Mouse (Mus musculus) lung, embryonic 16.5 days (tissue): ENCODE results near the gene Gm10160. TPM values are rescaled to one million over a fixed set of nuclear protein-coding genes. Genes with fewer than 3 reads are reported as not detected.

ENCODE experiments used
- ATAC-seq: fragments of 200-750 bp; cut with Nextera tagmentation; 2 replicates; pipeline ENCODE4 v1.8.0; 2017; ENCODE audit warnings: low read depth, mild to moderate bottlenecking, moderate library complexity
- H3K27ac ChIP-seq: fragments of 300-500 bp; sonication (generic); 2 replicates; pipeline ENCODE4 v1.5.1; 2014; ENCODE audit warnings: mild to moderate bottlenecking, control low read depth, low read length
- H3K27me3 ChIP-seq: fragments of 300-500 bp; sonication (generic); 2 replicates; pipeline ENCODE4 v1.6.1; 2014; ENCODE audit warnings: low read depth, low read length, mixed read lengths; ENCODE audit not compliant: control insufficient read depth, insufficient read depth
- H3K36me3 ChIP-seq: fragments of 300-500 bp; sonication (generic); 2 replicates; pipeline ENCODE4 v1.6.1; 2014; ENCODE audit warnings: low read length; ENCODE audit not compliant: control insufficient read depth, insufficient read depth
- H3K4me1 ChIP-seq: fragments of 300-500 bp; sonication (generic); replicated peaks from 2 replicates; pipeline ENCODE4 v1.6.1; 2014; ENCODE audit warnings: low read length, mixed read lengths; ENCODE audit not compliant: control insufficient read depth, insufficient read depth
- H3K4me2 ChIP-seq: fragments of 300-500 bp; sonication (generic); 2 replicates; pipeline ENCODE4 v1.6.1; 2014; ENCODE audit warnings: low read depth, low read length, control low read depth
- H3K4me3 ChIP-seq: fragments of 300-500 bp; sonication (generic); 2 replicates; pipeline ENCODE4 v1.5.1; 2014; ENCODE audit warnings: mild to moderate bottlenecking, low read length, control low read depth
- H3K9ac ChIP-seq: fragments of 300-500 bp; sonication (generic); 2 replicates; pipeline ENCODE4 v1.6.1; 2014; ENCODE audit warnings: low read length, control low read depth
- H3K9me3 ChIP-seq: fragments of 300-500 bp; sonication (generic); 2 replicates; pipeline ENCODE4 v1.6.1; 2016; ENCODE audit warnings: low read length; ENCODE audit not compliant: control insufficient read depth
- WGBS: fragments of 180-500 bp; shearing (Covaris S2); extraction: QIAGEN DNeasy Blood & Tissue Kit; methylation state at CpG from one replicate; pipeline ENCODE4 v1.1.7; 2014; 5-methylcytosine and 5-hydroxymethylcytosine counted together
- polyA plus RNA-seq: library from polyadenylated mRNA; unstranded; fragments of >200 nt; fragmentation: Nextera tagmentation; extraction: Ambion mirVana; gene quantifications from 2 replicates; pipeline ENCODE4 v1.2.1, GENCODE M21; 2015

Gene Gm10160
- polyA plus RNA-seq, 1 experiment from 2014 or later: not detected

DNA sequence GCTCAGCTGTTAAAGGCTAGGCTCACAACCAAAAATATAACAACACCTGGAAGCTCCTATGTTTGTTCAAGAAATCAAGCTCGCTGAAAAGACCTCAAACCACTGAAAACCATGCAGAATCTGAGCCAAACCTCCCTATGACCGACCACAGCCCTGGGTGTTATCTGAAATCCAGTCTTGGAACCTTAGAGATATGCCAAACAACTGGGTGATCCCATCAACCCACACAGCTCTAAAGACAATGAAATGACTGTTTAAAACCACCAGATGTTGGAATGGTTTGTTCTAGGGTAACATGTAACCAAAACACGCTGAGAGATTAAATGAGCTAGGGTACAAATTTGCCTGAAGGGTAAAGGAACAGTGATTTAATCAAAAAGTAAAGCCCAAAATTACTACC is 30.7 kb downstream of the Gm10160 start:
- 43% methylated on average over 3 of the region's 3 CpGs for WGBS
- no peaks in the 10 kb centered on the region for H3K9me3 ChIP-seq
- H3K27me3 ChIP-seq: no peaks in the 10 kb centered on the region
- H3K36me3 ChIP-seq: no peaks in the 10 kb centered on the region
- no peak for ATAC-seq
- no peak overlapping the region for H3K27ac ChIP-seq
- H3K4me2 ChIP-seq: no peak overlapping the region
- peaks cover 30% of the 10 kb centered on the region for H3K4me1 ChIP-seq
- H3K4me3 ChIP-seq: no peak overlapping the region
- H3K9ac ChIP-seq: no peak overlapping the region

DNA sequence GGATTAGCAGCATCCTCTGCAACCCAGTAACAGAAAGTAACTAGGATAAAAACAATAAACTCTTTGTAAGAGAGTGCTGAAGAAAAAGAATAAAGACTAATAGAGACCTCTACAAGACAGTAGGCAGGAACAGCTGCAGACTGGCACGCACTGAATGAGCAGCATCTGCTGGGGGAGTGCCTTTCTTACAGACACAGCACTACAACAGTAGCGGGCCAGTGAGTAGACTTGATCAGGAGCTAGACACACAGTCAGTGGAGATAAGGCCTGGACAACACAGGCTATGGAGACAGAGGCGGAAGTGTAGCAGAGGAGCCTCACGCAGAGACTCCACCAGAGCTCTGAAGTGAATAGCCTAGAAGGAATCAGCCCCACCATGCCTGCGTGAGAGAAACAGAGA is 49.5 kb downstream of the Gm10160 start:
- Histone ChIP-seq H3K4me3 (no peak overlapping the region), H3K36me3 (peaks cover 3% of the 10 kb centered on the region; the same call in 1 of the 2 replicates), H3K9me3 (no peaks in the 10 kb centered on the region), H3K4me2 (no peak overlapping the region), H3K9ac (no peak overlapping the region), H3K27ac (no peak overlapping the region), H3K27me3 (no peaks in the 10 kb centered on the region), H3K4me1 (no peaks in the 10 kb centered on the region)
- 86% methylated on average over 5 of the region's 5 CpGs for WGBS
- no peak for ATAC-seq

Other genes starting within 250 kb of the Gm10160 start
- gene Homer2, start 148.3 kb downstream of the Gm10160 start, polyA plus RNA-seq: 29.3 and 31.2 TPM in 2 replicates
- gene Ramac, start 92.9 kb downstream of the Gm10160 start, polyA plus RNA-seq: 136 and 139 TPM in 2 replicates
- gene 3110040N11Rik, start 66.3 kb downstream of the Gm10160 start, polyA plus RNA-seq: 37.3 and 44.1 TPM in 2 replicates
- 50.0 and 50.9 TPM in 2 replicates for gene Btbd1, start 26.4 kb downstream of the Gm10160 start, polyA plus RNA-seq
- gene Tm6sf1, start 3.2 kb upstream of the Gm10160 start, polyA plus RNA-seq: 14.2 and 16.8 TPM in 2 replicates
- 6.6 and 7.4 TPM in 2 replicates for gene Hdgfl3, start 78.7 kb upstream of the Gm10160 start, polyA plus RNA-seq
- gene Bnc1, start 136.5 kb upstream of the Gm10160 start, polyA plus RNA-seq: 1.1 and 1.7 TPM in 2 replicates